Mouse (Mus musculus): ENCODE data around the gene Zfp106. TPM values are rescaled to one million over a fixed set of nuclear protein-coding genes. Genes with fewer than 3 reads are reported as not detected.

The Zfp106 gene
- polyA plus RNA-seq, 1 experiment, result 287 TPM

DNA sequence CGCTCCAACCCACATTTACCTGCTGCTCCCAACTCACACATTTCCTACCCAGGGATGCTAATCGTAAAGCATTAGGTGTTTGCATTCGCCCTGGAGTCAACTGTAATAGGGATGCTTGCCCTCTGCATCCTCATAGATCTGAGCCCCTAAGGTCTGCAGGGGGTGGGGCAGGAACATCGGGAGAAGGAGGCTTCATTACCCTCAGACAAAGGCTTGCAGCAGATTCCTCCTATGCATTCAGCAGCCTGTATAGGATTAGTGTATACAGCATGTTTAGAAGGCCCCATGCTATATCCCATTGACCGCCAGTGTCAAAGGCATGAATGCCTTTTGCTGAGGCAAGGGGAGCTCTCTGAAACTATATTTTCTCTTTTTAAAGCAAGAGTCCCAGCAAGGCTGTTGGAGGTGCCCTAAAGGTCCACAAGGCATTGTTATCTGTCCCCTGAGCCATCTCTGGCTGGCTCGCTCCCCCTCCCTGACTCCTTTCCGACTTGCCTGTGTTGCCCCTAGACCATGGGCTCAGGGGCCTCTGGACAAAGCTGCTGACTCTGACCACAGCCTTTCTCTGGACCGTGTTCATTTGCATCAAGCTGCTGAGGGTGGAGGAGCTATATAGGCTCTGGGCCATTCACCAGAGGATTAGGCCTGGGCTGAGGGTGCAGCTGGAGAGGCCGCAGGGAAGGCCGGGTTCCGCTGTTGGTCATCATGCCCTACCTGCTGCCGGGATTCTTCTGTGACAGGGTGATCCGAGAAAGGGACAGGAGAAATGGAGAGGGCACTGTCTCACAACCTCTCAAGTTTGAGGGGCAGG is 87.2 kb downstream of the Zfp106 start:
- TF ChIP-seq EP300 (IDR thresholded peaks at IDR 0.05; ENCODE audit: insufficient read depth, low read depth, low read length), result no peak
- TF ChIP-seq CTCF (IDR thresholded peaks at IDR 0.05; ENCODE audit: low read depth, low read length), result no peak
- no peak for TF ChIP-seq POLR2A (IDR thresholded peaks at IDR 0.05; ENCODE audit: insufficient read depth, low read length)
- Histone ChIP-seq H3K4me1 (ENCODE audit: control insufficient read depth, insufficient read depth, low read length) (no peaks in the 10 kb centered on the region), H3K36me3 (ENCODE audit: control insufficient read depth, insufficient read depth, low read length, poor library complexity, severe bottlenecking) (no peaks in the 10 kb centered on the region), H3K27ac (ENCODE audit: insufficient read depth, low read length) (no peak overlapping the region), H3K4me3 (ENCODE audit: low read depth, low read length) (no peak overlapping the region), H3K27me3 (ENCODE audit: control insufficient read depth, insufficient read depth, low read length, poor library complexity, severe bottlenecking) (no peaks in the 10 kb centered on the region), H3K9ac (ENCODE audit: low read depth, poor library complexity, severe bottlenecking) (no peak overlapping the region), H3K9me3 (replicated peaks; ENCODE audit: control insufficient read depth, insufficient read depth, low read length, poor library complexity, severe bottlenecking) (no peaks in the 10 kb centered on the region)

DNA sequence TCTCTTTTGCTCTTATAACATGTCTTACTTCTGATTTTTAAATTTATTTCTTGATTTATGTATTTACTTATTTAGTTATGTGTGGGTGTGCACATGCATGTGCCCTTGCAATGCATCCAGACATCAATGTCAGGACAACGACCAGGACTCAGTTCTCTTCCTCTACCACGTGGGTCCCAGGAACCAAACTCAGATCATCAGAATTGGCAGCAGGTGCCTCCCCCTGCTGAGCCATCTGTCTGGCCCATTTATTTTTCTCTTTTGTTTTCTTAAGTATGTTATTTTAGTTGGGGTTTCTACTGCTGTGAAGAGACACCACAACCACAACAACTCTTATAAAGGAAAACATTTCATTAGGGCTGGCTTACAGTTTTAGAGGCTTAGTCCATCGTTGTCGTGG is 92.8 kb downstream of the Zfp106 start:
- Histone ChIP-seq H3K36me3 (ENCODE audit: control insufficient read depth, insufficient read depth, low read length, poor library complexity, severe bottlenecking) (no peaks in the 10 kb centered on the region), H3K27ac (ENCODE audit: insufficient read depth, low read length) (no peak overlapping the region), H3K9ac (ENCODE audit: low read depth, poor library complexity, severe bottlenecking) (no peak overlapping the region), H3K4me3 (ENCODE audit: low read depth, low read length) (no peak overlapping the region), H3K9me3 (replicated peaks; ENCODE audit: control insufficient read depth, insufficient read depth, low read length, poor library complexity, severe bottlenecking) (no peaks in the 10 kb centered on the region), H3K27me3 (ENCODE audit: control insufficient read depth, insufficient read depth, low read length, poor library complexity, severe bottlenecking) (no peaks in the 10 kb centered on the region), H3K4me1 (ENCODE audit: control insufficient read depth, insufficient read depth, low read length) (no peaks in the 10 kb centered on the region)
- no peak for TF ChIP-seq POLR2A (IDR thresholded peaks at IDR 0.05; ENCODE audit: insufficient read depth, low read length)
- TF ChIP-seq EP300 (IDR thresholded peaks at IDR 0.05; ENCODE audit: insufficient read depth, low read depth, low read length), result no peak
- TF ChIP-seq CTCF (IDR thresholded peaks at IDR 0.05; ENCODE audit: low read depth, low read length), result no peak

DNA sequence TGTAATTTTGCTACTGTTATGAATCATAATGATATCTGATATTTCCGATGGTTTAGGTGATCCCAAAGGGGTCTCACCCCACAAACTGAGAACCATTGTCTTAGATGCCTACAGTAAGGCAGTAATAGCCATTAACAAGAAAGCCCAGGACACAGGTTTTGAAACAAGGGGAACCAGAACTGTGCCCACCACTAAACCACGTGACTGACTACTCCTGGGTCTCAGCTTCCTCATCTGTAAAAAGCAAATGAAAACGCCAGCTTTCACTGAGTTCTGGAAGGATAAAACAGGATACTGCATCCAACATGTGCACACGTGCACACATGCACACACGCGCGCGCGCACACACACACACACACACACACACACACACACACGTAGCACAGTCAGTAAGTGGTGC is 93.9 kb downstream of the Zfp106 start:
- Histone ChIP-seq H3K9ac (ENCODE audit: low read depth, poor library complexity, severe bottlenecking) (no peak overlapping the region), H3K9me3 (replicated peaks; ENCODE audit: control insufficient read depth, insufficient read depth, low read length, poor library complexity, severe bottlenecking) (no peaks in the 10 kb centered on the region), H3K36me3 (ENCODE audit: control insufficient read depth, insufficient read depth, low read length, poor library complexity, severe bottlenecking) (no peaks in the 10 kb centered on the region), H3K27ac (ENCODE audit: insufficient read depth, low read length) (no peak overlapping the region), H3K4me1 (ENCODE audit: control insufficient read depth, insufficient read depth, low read length) (no peaks in the 10 kb centered on the region), H3K4me3 (ENCODE audit: low read depth, low read length) (no peak overlapping the region), H3K27me3 (ENCODE audit: control insufficient read depth, insufficient read depth, low read length, poor library complexity, severe bottlenecking) (no peaks in the 10 kb centered on the region)
- TF ChIP-seq POLR2A (IDR thresholded peaks at IDR 0.05; ENCODE audit: insufficient read depth, low read length) (no peak), EP300 (IDR thresholded peaks at IDR 0.05; ENCODE audit: insufficient read depth, low read depth, low read length) (no peak), CTCF (IDR thresholded peaks at IDR 0.05; ENCODE audit: low read depth, low read length) (no peak)

DNA sequence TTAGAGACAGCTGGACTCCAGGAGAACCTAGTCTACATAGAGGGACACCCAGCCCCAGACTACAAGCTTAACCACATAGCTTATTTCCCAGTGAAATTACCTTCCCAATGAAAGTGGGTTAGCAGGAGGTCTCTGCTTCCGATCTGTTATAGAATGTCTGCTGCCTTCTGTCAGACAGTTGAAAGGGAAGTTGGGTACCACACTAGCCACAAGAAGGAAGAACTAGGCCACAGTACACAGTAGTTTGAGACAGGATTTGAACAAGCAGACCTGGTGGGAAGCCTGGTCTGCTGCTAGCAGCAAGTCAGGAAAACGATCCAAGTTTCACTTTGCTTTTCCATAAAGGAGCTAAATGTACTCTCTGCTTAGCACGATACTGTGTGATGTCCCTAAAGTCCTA is 94.4 kb downstream of the Zfp106 start:
- no peaks in the 10 kb centered on the region for H3K27me3 ChIP-seq (ENCODE audit: control insufficient read depth, insufficient read depth, low read length, poor library complexity, severe bottlenecking)
- H3K36me3 ChIP-seq (ENCODE audit: control insufficient read depth, insufficient read depth, low read length, poor library complexity, severe bottlenecking), result no peaks in the 10 kb centered on the region
- no peak overlapping the region for H3K27ac ChIP-seq (ENCODE audit: insufficient read depth, low read length)
- TF ChIP-seq POLR2A (IDR thresholded peaks at IDR 0.05; ENCODE audit: insufficient read depth, low read length) (no peak), EP300 (IDR thresholded peaks at IDR 0.05; ENCODE audit: insufficient read depth, low read depth, low read length) (no peak), CTCF (IDR thresholded peaks at IDR 0.05; ENCODE audit: low read depth, low read length) (no peak)
- no peaks in the 10 kb centered on the region for H3K4me1 ChIP-seq (ENCODE audit: control insufficient read depth, insufficient read depth, low read length)
- H3K9me3 ChIP-seq (replicated peaks; ENCODE audit: control insufficient read depth, insufficient read depth, low read length, poor library complexity, severe bottlenecking), result no peaks in the 10 kb centered on the region
- no peak overlapping the region for H3K9ac ChIP-seq (ENCODE audit: low read depth, poor library complexity, severe bottlenecking)
- no peak overlapping the region for H3K4me3 ChIP-seq (ENCODE audit: low read depth, low read length)

DNA sequence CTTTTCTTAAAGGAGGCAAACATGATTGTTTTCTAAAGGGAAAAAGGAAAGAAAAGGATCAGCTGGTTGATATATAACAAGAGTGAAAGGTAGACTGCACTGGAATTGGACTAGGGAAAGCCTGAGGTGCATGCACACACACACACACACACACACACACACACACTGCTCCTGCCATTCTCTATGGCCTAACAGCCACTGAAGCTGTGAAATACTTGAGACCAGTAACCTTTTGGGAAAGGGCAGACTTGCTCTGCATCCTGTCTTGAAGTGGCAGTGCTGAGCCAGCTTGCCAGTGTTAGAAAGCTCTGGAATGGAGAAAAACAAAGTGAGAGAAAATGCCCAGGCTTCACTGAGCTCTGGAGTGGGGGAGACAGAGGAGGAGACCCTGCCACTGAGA is 95.6 kb downstream of the Zfp106 start:
- H3K27me3 ChIP-seq (ENCODE audit: control insufficient read depth, insufficient read depth, low read length, poor library complexity, severe bottlenecking), result no peaks in the 10 kb centered on the region
- no peaks in the 10 kb centered on the region for H3K36me3 ChIP-seq (ENCODE audit: control insufficient read depth, insufficient read depth, low read length, poor library complexity, severe bottlenecking)
- no peak overlapping the region for H3K4me3 ChIP-seq (ENCODE audit: low read depth, low read length)
- H3K27ac ChIP-seq (ENCODE audit: insufficient read depth, low read length), result no peak overlapping the region
- H3K9ac ChIP-seq (ENCODE audit: low read depth, poor library complexity, severe bottlenecking), result no peak overlapping the region
- H3K9me3 ChIP-seq (replicated peaks; ENCODE audit: control insufficient read depth, insufficient read depth, low read length, poor library complexity, severe bottlenecking), result no peaks in the 10 kb centered on the region
- TF ChIP-seq POLR2A (IDR thresholded peaks at IDR 0.05; ENCODE audit: insufficient read depth, low read length) (no peak), CTCF (IDR thresholded peaks at IDR 0.05; ENCODE audit: low read depth, low read length) (no peak), EP300 (IDR thresholded peaks at IDR 0.05; ENCODE audit: insufficient read depth, low read depth, low read length) (no peak)
- no peaks in the 10 kb centered on the region for H3K4me1 ChIP-seq (ENCODE audit: control insufficient read depth, insufficient read depth, low read length)

DNA sequence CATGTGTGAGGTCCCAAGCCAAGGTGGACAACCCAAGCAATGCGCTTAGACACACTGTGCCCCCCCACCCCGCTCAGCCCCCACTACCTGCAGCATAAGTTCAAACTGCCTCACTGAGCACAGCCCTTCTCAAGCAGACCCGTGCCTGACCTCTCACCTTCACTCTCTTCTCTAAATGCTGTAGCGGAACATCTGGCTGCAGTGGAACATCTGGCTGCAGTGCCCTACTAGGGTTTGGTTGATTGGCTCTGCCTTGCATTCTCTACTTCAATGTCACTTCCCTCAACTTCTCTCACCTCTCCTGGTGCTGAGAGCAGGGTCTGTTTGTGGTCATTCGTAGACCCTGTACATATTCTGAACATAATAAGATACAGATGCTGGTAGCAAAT is 98.3 kb downstream of the Zfp106 start:
- H3K9me3 ChIP-seq (replicated peaks; ENCODE audit: control insufficient read depth, insufficient read depth, low read length, poor library complexity, severe bottlenecking), result no peaks in the 10 kb centered on the region
- H3K36me3 ChIP-seq (ENCODE audit: control insufficient read depth, insufficient read depth, low read length, poor library complexity, severe bottlenecking), result no peaks in the 10 kb centered on the region
- no peak overlapping the region for H3K27ac ChIP-seq (ENCODE audit: insufficient read depth, low read length)
- no peak for TF ChIP-seq CTCF (IDR thresholded peaks at IDR 0.05; ENCODE audit: low read depth, low read length)
- TF ChIP-seq EP300 (IDR thresholded peaks at IDR 0.05; ENCODE audit: insufficient read depth, low read depth, low read length), result no peak
- TF ChIP-seq POLR2A (IDR thresholded peaks at IDR 0.05; ENCODE audit: insufficient read depth, low read length), result no peak
- no peaks in the 10 kb centered on the region for H3K4me1 ChIP-seq (ENCODE audit: control insufficient read depth, insufficient read depth, low read length)
- no peak overlapping the region for H3K4me3 ChIP-seq (ENCODE audit: low read depth, low read length)
- no peaks in the 10 kb centered on the region for H3K27me3 ChIP-seq (ENCODE audit: control insufficient read depth, insufficient read depth, low read length, poor library complexity, severe bottlenecking)
- H3K9ac ChIP-seq (ENCODE audit: low read depth, poor library complexity, severe bottlenecking), result no peak overlapping the region
